Mouse (Mus musculus) ES-E14 (cell line): ENCODE data around the gene Tmem106c. TPM values are rescaled to one million over a fixed set of nuclear protein-coding genes. Genes with fewer than 3 reads are reported as not detected.

ENCODE experiments used
- DNase-seq: peaks from one replicate; pipeline ENCODE4 v3.0.0-alpha.2; 2013; ENCODE audit warnings: low read depth, low spot score
- H3K27ac ChIP-seq: 2 replicates; pipeline ENCODE4 v1.5.1; 2012; ENCODE audit warnings: low read depth, mild to moderate bottlenecking, low read length, moderate library complexity, mixed read lengths; ENCODE audit not compliant: poor library complexity, insufficient read depth, severe bottlenecking
- H3K36me3 ChIP-seq: 2 replicates; pipeline ENCODE4 v1.6.1; 2012; ENCODE audit warnings: mild to moderate bottlenecking, low read length, moderate library complexity, mixed read lengths; ENCODE audit not compliant: control insufficient read depth, poor library complexity, insufficient read depth, severe bottlenecking
- H3K4me1 ChIP-seq, 2 experiments: fragments of 150-350 bp in 1 of 2; sonication (generic) in 1 of 2; 2 replicates each; pipeline ENCODE4 v1.6.1; 2012; ENCODE audit warnings: low read length in 2 of 2, mild to moderate bottlenecking in 1 of 2, mixed read lengths in 1 of 2; ENCODE audit not compliant: control insufficient read depth in 2 of 2, insufficient read depth in 2 of 2, poor library complexity in 1 of 2
- H3K4me3 ChIP-seq, 2 experiments: fragments of 150-350 bp in 1 of 2; sonication (generic) in 1 of 2; 2 replicates each; pipeline ENCODE4 v1.5.1; 2012; ENCODE audit warnings: low read length in 2 of 2, low read depth in 1 of 2, mild to moderate bottlenecking in 1 of 2, mixed read lengths in 1 of 2; ENCODE audit not compliant: insufficient read depth in 1 of 2, poor library complexity in 1 of 2, severe bottlenecking in 1 of 2
- H3K9ac ChIP-seq: 2 replicates; pipeline ENCODE4 v1.6.1; 2012; ENCODE audit warnings: low read depth, mild to moderate bottlenecking, low read length, mixed read lengths; ENCODE audit not compliant: poor library complexity, insufficient read depth, severe bottlenecking
- H3K9me3 ChIP-seq: fragments of 150-350 bp; sonication (generic); 2 replicates; pipeline ENCODE4 v1.6.1; 2012; ENCODE audit warnings: low read depth, mild to moderate bottlenecking, low read length; ENCODE audit not compliant: control insufficient read depth, insufficient read depth
- CHD2 ChIP-seq: IDR thresholded peaks from 2 replicates; pipeline ENCODE4 v1.6.1; 2014; ENCODE audit warnings: mild to moderate bottlenecking, low read depth, low read length, inconsistent platforms
- HCFC1 ChIP-seq: IDR thresholded peaks from 2 replicates; pipeline ENCODE4 v1.6.1; 2012; ENCODE audit warnings: low read length, inconsistent platforms, borderline replicate concordance; ENCODE audit not compliant: insufficient read depth
- MAFK ChIP-seq: IDR thresholded peaks from 2 replicates; pipeline ENCODE4 v1.6.1; 2014; ENCODE audit warnings: mild to moderate bottlenecking, low read depth, low read length, inconsistent platforms; ENCODE audit not compliant: insufficient read depth
- ZC3H11A ChIP-seq: IDR thresholded peaks from 2 replicates; pipeline ENCODE4 v1.6.1; 2012; ENCODE audit warnings: low read depth, mild to moderate bottlenecking, inconsistent platforms, low read length, borderline replicate concordance
- ZNF384 ChIP-seq: IDR thresholded peaks from 2 replicates; pipeline ENCODE4 v1.6.1; 2012; ENCODE audit warnings: low read depth, low read length, inconsistent platforms
- in situ Hi-C, 2 experiments: fragments of 600-800 bp; cut with MboI; formaldehyde crosslinking; loops; one replicate each; pipeline ENCODE4 v1.15.1; 2025; ENCODE audit warnings: low sequenced_read_pairs in 2 of 2, inconsistent platforms in 1 of 2; ENCODE audit not compliant: unreplicated experiment in 2 of 2
- total RNA-seq: library from RNA; depleted of rRNA; stranded (reverse); fragments of 300-350 nt; gene quantifications from 2 replicates; pipeline ENCODE4 v1.2.3, GENCODE M21; 2012

The Tmem106c gene
- total RNA-seq, 1 experiment, result 20.2 TPM

DNA sequence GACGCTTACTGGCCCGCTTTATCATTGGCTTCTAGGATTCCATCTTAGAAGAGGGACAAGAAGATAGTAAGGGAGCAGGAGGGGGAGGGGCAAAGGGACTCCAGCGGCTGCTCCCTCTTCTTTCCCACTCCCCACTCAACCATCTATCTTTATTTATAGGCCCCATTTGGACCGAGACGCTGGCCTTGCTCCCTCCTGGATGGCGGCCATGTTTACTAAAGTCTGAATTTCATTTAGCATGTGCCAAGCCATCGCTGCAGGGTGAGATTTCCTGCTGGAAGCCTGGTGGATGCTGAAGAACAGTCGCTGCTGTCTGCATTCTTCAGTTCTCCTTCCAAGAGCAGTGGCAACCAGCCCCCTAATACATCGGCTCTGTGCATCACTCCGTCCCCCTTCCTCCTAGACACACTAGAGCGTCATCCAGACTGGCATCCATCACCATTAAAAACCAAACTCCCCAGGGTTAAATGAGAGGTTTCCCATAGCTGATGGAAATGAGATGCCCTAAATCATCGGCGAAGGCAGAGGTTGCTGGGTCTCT, 32.8 kb downstream of the Tmem106c start:
- no peak for DNase-seq
- TF ChIP-seq ZNF384 (no peak), ZC3H11A (no peak), CHD2 (no peak), MAFK (no peak)
- no peak overlapping the region for H3K9ac ChIP-seq
- peaks cover 2 to 22% of the 10 kb centered on the region in 2 experiments; a peak in 2 of 4 replicates for H3K4me1 ChIP-seq
- in situ Hi-C loops, result no loop called here
- no peak overlapping the region for H3K27ac ChIP-seq
- H3K9me3 ChIP-seq, result no peaks in the 10 kb centered on the region
- H3K4me3 ChIP-seq, result peak overlapping the region; percentile 14 to 32; a peak in 1 of 4 replicates
- H3K36me3 ChIP-seq, result no peaks in the 10 kb centered on the region

DNA sequence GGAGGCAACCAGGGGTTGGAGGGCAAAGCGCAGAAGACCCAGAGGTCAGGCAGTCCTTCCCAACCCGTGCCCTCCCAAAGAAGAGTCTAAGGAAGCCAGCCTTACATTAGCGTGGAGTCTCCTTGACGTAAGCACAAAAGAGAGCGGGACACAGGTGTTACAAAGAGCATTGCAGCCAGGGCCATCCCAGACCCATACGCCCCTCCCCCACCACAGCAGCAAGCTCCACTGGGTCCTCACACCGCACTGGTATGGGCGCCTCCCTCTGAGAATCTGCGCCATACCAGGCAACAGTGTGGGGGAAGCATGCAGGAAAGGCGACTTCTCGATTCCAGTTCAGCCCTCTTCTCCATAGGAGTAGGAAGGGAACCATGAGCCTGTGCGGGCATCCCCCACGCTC, 35.5 kb downstream of the Tmem106c start:
- H3K4me1 ChIP-seq, result peaks cover 2 to 13% of the 10 kb centered on the region in 2 experiments; a peak in 2 of 4 replicates
- no peak for TF ChIP-seq ZC3H11A
- no peak for TF ChIP-seq ZNF384
- no peak for TF ChIP-seq MAFK
- TF ChIP-seq CHD2, result no peak
- TF ChIP-seq HCFC1, result no peak
- H3K9me3 ChIP-seq, result no peaks in the 10 kb centered on the region
- H3K4me3 ChIP-seq, result no peak overlapping the region
- no peak for DNase-seq
- no peaks in the 10 kb centered on the region for H3K36me3 ChIP-seq
- in situ Hi-C loops, result no loop called here
- H3K9ac ChIP-seq, result no peak overlapping the region
- no peak overlapping the region for H3K27ac ChIP-seq

DNA sequence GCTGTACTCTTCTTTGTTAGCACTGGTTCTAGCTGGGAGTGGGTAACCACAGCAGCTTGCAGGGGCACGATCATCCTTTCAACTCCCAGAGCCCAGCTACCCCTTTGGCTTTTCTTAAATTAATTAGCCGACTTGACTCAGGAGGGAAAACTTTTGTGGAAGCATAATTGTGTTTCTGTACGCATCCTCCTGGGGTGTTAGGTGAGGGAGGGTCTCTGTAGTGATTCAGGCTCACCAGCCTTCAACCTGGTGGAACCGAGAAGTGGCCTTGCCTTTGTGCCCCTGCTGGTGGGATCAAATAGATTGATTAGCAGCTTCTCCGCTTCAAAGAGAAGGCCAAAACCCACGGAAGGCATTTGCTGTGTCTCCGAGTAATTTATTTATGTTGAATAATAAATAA, 36.0 kb downstream of the Tmem106c start:
- no peak for DNase-seq
- Histone ChIP-seq H3K27ac (no peak overlapping the region), H3K9me3 (no peaks in the 10 kb centered on the region), H3K9ac (no peak overlapping the region), H3K4me3 (no peak overlapping the region), H3K36me3 (no peaks in the 10 kb centered on the region), H3K4me1 (peaks cover 2 to 13% of the 10 kb centered on the region in 2 experiments; a peak in 3 of 4 replicates)
- in situ Hi-C loops, result no loop called here
- TF ChIP-seq HCFC1, result no peak
- TF ChIP-seq MAFK, result no peak
- TF ChIP-seq ZC3H11A, result no peak
- TF ChIP-seq CHD2, result no peak
- no peak for TF ChIP-seq ZNF384

DNA sequence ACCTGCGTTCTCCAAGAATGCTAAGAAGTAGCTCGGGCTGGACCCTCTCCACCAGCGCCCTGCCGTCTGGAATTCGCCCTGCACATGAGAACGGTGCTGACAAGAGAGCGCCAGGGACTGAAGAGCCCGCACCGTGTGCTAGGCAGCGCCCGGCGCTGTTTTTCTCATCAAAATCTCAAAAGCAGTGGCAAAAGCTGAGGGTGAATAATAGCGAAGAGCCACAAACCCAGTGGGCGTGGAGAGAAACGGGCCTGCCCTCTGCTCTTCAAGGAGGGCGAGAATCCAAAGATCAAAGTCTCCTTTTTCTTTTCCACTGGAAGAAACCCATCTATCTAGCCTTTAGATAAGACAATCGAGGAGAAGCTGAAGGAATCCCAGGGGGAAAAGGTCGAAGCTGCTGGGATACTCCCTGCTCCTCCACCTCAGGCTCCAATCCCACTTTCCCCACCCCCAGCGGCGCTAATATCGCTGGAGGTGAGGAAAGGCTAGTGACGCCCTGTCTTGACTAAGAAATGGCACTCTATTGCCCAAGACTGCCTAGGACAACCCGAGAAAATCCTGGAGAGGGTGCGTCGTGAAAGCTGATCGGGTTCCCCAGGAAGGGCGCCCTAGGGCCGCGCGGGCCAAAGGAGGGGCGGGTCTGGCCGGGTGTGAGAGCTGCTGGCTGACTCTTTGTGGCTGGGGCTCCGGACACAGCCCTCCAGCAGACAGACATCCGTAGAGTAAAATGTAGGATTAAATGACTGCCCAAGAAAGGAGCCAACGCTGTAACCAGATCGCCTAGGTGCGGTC, 37.5 kb downstream of the Tmem106c start:
- TF ChIP-seq ZC3H11A (no peak), MAFK (no peak), HCFC1 (no peak), CHD2 (no peak), ZNF384 (no peak)
- in situ Hi-C loops, result no loop called here
- H3K4me1 ChIP-seq, result peaks cover 2 to 14% of the 10 kb centered on the region in 2 experiments; a peak in 3 of 4 replicates

More for the DNA sequence above, 37.5 kb downstream of the Tmem106c start:
- no peaks in the 10 kb centered on the region for H3K36me3 ChIP-seq
- H3K27ac ChIP-seq, result no peak overlapping the region
- H3K4me3 ChIP-seq, result peak overlapping the region; percentile 35 to 41
- no peaks in the 10 kb centered on the region for H3K9me3 ChIP-seq
- H3K9ac ChIP-seq, result no peak overlapping the region
- no peak for DNase-seq
